Mouse (Mus musculus) liver, embryonic 14.5 days (tissue): ENCODE results near the gene Manba. TPM values are rescaled to one million over a fixed set of nuclear protein-coding genes. Genes with fewer than 3 reads are reported as not detected.

ENCODE experiments used
- ATAC-seq: fragments of 200-750 bp; cut with Nextera tagmentation; 2 replicates; pipeline ENCODE4 v1.8.0; 2017; ENCODE audit warnings: moderate number of reproducible peaks, mild to moderate bottlenecking, moderate library complexity; ENCODE audit not compliant: insufficient read depth
- DNase-seq, 3 experiments: peaks; one replicate each; pipeline ENCODE4 v3.0.0-alpha.2; 2012 to 2013; ENCODE audit warnings: low read depth in 3 of 3, low spot score in 3 of 3
- H3K27ac ChIP-seq: fragments of 300-500 bp; sonication (generic); 2 replicates; pipeline ENCODE4 v1.5.1; 2014; ENCODE audit warnings: moderate library complexity, mild to moderate bottlenecking, control low read depth, inconsistent platforms
- H3K27me3 ChIP-seq: fragments of 300-500 bp; sonication (generic); 2 replicates; pipeline ENCODE4 v1.6.1; 2014; ENCODE audit warnings: mild to moderate bottlenecking, low read length, moderate library complexity; ENCODE audit not compliant: control insufficient read depth, insufficient read depth
- H3K36me3 ChIP-seq: fragments of 300-500 bp; sonication (generic); replicated peaks from 2 replicates; pipeline ENCODE4 v1.6.1; 2014; ENCODE audit warnings: low read depth; ENCODE audit not compliant: control insufficient read depth, insufficient read depth
- H3K4me1 ChIP-seq, 2 experiments: fragments of 200-500 bp in 1 of 2; fragments of 300-500 bp in 1 of 2; sonication (generic) in 1 of 2; replicated peaks; 2 replicates each; pipeline ENCODE4 v1.6.1; 2012 to 2014; ENCODE audit warnings: antibody characterized with exemption in 1 of 2, inconsistent platforms in 1 of 2, low read length in 1 of 2; ENCODE audit not compliant: control insufficient read depth in 2 of 2, insufficient read depth in 2 of 2
- H3K4me2 ChIP-seq: fragments of 300-500 bp; sonication (generic); 2 replicates; pipeline ENCODE4 v1.6.1; 2014; ENCODE audit warnings: low read depth, mild to moderate bottlenecking, control low read depth, moderate library complexity
- H3K4me3 ChIP-seq, 2 experiments: fragments of 200-500 bp in 1 of 2; fragments of 300-500 bp in 1 of 2; sonication (generic) in 1 of 2; 2 replicates each; pipeline ENCODE4 v1.5.1; 2012 to 2014; ENCODE audit warnings: low read depth in 2 of 2, low read length in 2 of 2, mild to moderate bottlenecking in 2 of 2, control low read depth in 1 of 2, inconsistent platforms in 1 of 2, moderate library complexity in 1 of 2; ENCODE audit not compliant: insufficient read depth in 1 of 2
- H3K9ac ChIP-seq: fragments of 300-500 bp; sonication (generic); replicated peaks from 2 replicates; pipeline ENCODE4 v1.6.1; 2014; ENCODE audit warnings: mild to moderate bottlenecking, control low read depth, moderate library complexity
- H3K9me3 ChIP-seq: fragments of 300-500 bp; sonication (generic); 2 replicates; pipeline ENCODE4 v1.6.1; 2016; ENCODE audit warnings: low read length, mixed read lengths; ENCODE audit not compliant: control insufficient read depth
- CTCF ChIP-seq: IDR thresholded peaks from 2 replicates; pipeline ENCODE4 v1.5.1; 2016; ENCODE audit warnings: antibody characterized with exemption, low read depth, control low read depth
- EP300 ChIP-seq: IDR thresholded peaks from 2 replicates; pipeline ENCODE4 v1.6.1; 2016; ENCODE audit warnings: antibody characterized with exemption, low read depth
- WGBS: fragments of 180-500 bp; shearing (Covaris S2); extraction: QIAGEN DNeasy Blood & Tissue Kit; methylation state at CpG from one replicate; pipeline ENCODE4 v1.1.7; 2014; ENCODE audit not compliant: insufficient replicate concordance; 5-methylcytosine and 5-hydroxymethylcytosine counted together
- polyA plus RNA-seq, 2 experiments: library from polyadenylated mRNA; depleted of rRNA in 1 of 2; stranded (reverse) in 1 of 2; unstranded in 1 of 2; fragments of >200 nt; fragmentation: Nextera tagmentation in 1 of 2; extraction: Ambion mirVana in 1 of 2; gene quantifications; 2 replicates each; pipeline versions ENCODE4 v1.2.1 to v1.2.3; 2012 to 2014

Manba gene
- polyA plus RNA-seq, 2 experiments: 2.2 to 4.9 TPM

- ATAC-seq (no peak), DNase-seq (no peak)
- H3K4me3 ChIP-seq: no peak overlapping the region
- H3K27ac ChIP-seq: no peak overlapping the region
- no peak for TF ChIP-seq CTCF
- TF ChIP-seq EP300: no peak
- H3K9me3 ChIP-seq: no peaks in the 10 kb centered on the region
- no peak overlapping the region for H3K4me2 ChIP-seq
- H3K4me1 ChIP-seq: no peaks in the 10 kb centered on the region
- H3K36me3 ChIP-seq: no peaks in the 10 kb centered on the region
- 74% methylated on average over 5 of the region's 5 CpGs for WGBS
- H3K27me3 ChIP-seq: no peaks in the 10 kb centered on the region
- H3K9ac ChIP-seq: no peak overlapping the region
These were observed 17.7 kb downstream of the Manba start for GRCm38 (mm10) chr3:135503160-135503559.

DNA sequence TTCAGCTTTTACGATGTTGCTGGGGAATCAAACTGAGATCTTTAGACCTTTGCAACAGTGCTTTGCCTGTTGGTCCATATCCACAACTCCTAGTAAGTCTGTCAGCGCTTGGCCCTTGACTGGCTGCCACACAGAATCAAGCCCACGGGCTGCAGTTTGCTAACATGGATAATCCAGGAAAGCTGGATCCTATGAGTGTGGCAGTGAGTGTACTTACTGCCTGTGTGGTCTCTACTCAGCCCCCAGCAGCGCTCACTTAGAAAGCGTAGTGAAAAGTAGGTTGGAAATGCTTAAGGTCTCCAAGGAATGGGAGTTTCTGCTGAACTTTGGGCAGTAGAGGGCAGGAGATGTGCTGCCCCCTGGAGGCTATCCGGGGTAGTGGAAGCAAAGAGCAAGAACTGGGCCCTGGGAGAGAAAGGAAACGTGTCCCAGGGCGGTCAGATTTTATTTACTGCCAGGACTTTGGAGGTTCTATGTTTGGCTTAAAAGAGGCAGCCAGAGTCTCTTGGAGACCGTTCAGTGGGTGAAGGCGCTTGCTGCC, 20.0 kb downstream of the Manba start:
- ATAC-seq (no peak), DNase-seq (peak in 2 of 3 experiments; percentile 24 to 30)
- WGBS: 47% methylated on average over 10 of the region's 10 CpGs
- Histone ChIP-seq H3K9me3 (no peaks in the 10 kb centered on the region), H3K4me3 (no peak overlapping the region), H3K27ac (no peak overlapping the region), H3K4me2 (no peak overlapping the region), H3K27me3 (no peaks in the 10 kb centered on the region), H3K9ac (no peak overlapping the region), H3K4me1 (no peaks in the 10 kb centered on the region), H3K36me3 (no peaks in the 10 kb centered on the region)
- TF ChIP-seq EP300 (no peak), CTCF (peak; percentile 96)

DNA sequence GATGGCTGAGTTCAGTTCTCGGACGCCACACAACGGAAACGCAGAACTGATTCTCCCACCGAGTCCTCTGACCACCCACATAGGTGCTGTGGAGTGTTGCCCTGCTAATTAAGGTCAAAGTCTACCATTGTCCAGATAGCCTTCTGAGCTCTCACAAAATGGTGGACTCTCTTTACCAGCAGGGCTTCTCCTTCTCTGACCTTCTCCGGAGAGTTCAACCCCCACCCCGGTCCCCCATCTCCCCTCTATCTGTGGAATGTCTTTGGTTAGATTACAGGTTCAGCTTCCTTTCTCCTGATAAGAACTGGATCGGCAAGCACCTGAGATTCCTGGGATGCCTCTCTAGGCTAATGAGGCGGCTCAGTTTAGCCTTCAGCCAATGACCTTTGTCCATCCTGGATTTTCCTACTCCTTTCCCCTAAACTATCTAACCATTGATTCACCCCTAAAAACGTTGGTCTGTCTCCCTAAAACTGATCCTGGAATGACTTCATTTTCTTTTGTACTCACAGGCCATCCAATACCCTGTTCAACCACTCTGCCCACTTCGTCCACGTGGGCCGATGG, 20.6 kb downstream of the Manba start:
- no peak for DNase-seq
- no peak for ATAC-seq
- no peak for TF ChIP-seq EP300
- TF ChIP-seq CTCF: no peak
- WGBS: 78% methylated on average over 13 of the region's 13 CpGs
- Histone ChIP-seq H3K36me3 (no peaks in the 10 kb centered on the region), H3K4me3 (no peak overlapping the region), H3K9me3 (no peaks in the 10 kb centered on the region), H3K4me2 (no peak overlapping the region), H3K9ac (no peak overlapping the region), H3K4me1 (no peaks in the 10 kb centered on the region), H3K27ac (no peak overlapping the region), H3K27me3 (no peaks in the 10 kb centered on the region)

DNA sequence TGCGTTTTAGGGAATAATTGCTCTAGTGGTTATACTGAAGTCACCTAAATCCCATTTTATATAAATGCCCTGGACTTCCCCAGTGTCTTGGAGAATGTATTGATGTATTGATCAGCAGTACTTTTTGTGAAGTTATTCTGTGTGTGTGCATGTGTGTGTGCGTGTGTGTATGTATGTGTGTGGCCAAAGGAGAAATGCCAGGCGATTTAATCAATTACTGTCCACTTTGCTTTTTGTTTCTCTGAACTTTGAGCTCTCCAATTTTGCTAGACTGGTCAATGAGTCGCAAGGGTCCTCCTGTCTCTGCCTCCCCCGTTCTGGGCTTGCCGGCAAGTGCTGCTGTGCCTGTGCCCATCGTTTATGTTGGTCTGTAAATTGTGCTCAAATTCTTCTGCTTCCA, 22.1 kb downstream of the Manba start:
- Histone ChIP-seq H3K27me3 (no peaks in the 10 kb centered on the region), H3K27ac (no peak overlapping the region), H3K9me3 (no peaks in the 10 kb centered on the region), H3K9ac (no peak overlapping the region), H3K4me2 (no peak overlapping the region), H3K36me3 (no peaks in the 10 kb centered on the region), H3K4me3 (no peak overlapping the region), H3K4me1 (no peaks in the 10 kb centered on the region)
- WGBS: 72% methylated on average over 7 of the region's 7 CpGs
- no peak for DNase-seq
- no peak for ATAC-seq
- TF ChIP-seq EP300 (no peak), CTCF (no peak)

DNA sequence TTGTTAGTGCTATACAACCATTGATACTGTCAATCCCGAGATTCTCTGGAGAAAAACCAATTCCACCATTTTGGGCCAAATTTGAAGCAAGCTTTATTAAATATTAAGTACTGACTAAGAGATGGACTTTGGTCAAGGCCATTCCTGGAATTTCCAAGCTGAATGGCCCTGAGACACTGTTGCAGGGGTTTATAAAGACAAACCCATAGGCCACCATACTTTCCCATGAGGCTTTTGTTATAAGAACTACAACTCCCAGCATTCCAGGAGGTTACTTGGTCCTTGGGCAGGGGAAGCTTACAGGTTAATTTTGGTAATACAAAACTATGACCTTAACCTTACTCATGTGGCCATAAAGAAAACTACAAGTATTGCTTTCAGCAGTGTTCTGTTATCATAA, 22.8 kb downstream of the Manba start:
- DNase-seq (no peak), ATAC-seq (no peak)
- no peak overlapping the region for H3K9ac ChIP-seq
- no peak overlapping the region for H3K4me3 ChIP-seq
- no peaks in the 10 kb centered on the region for H3K9me3 ChIP-seq
- H3K27ac ChIP-seq: no peak overlapping the region
- H3K4me2 ChIP-seq: no peak overlapping the region
- TF ChIP-seq EP300 (no peak), CTCF (no peak)
- 67% methylated on average over 1 of the region's 1 CpGs for WGBS
- H3K27me3 ChIP-seq: no peaks in the 10 kb centered on the region
- H3K4me1 ChIP-seq: no peaks in the 10 kb centered on the region
- no peaks in the 10 kb centered on the region for H3K36me3 ChIP-seq
